Mouse (Mus musculus) lung, postnatal 36 days (tissue): Measurements from ENCODE around the gene Gtpbp8.

Experiments
- DNase-seq: peaks from one replicate; pipeline ENCODE4 v3.0.0; 2022; ENCODE audit warnings: mixed read lengths

Gtpbp8 gene

GRCm38 (mm10) chr16:44686991-44687718 is 59.0 kb downstream of the Gtpbp8 start:
- no peak for DNase-seq
